Mouse (Mus musculus) testis, adult 2 months (tissue): ENCODE results near the gene Mgat5b.
"Not testable (repeated sequence)": the region's sequence is repeated elsewhere in the genome, so short reads cannot be mapped to it uniquely, and the experiment has no call there.

ENCODE experiments used
- CTCF ChIP-seq: fragments of 200-500 bp; IDR thresholded peaks from 2 replicates; pipeline ENCODE4 v1.5.1; 2012; ENCODE audit warnings: low read depth, mild to moderate bottlenecking, inconsistent platforms, low read length, moderate library complexity; ENCODE audit not compliant: control insufficient read depth, insufficient read depth, insufficient replicate concordance
- POLR2A ChIP-seq: fragments of 200-500 bp; IDR thresholded peaks from 2 replicates; pipeline ENCODE4 v1.6.1; 2012; ENCODE audit warnings: low read depth, mild to moderate bottlenecking, inconsistent platforms, low read length, moderate library complexity; ENCODE audit not compliant: control insufficient read depth

GRCm38 (mm10) chr11:116902588-116902987 is 16.1 kb upstream of the Mgat5b start:
- not testable (repeated sequence) for TF ChIP-seq CTCF, POLR2A
